Mouse (Mus musculus) cortical plate, adult 2 months (tissue): ENCODE measurements around the gene Ctsg.

Source experiments
- CTCF ChIP-seq: fragments of 200-500 bp; IDR thresholded peaks from 2 replicates; pipeline ENCODE4 v1.5.1; 2011; ENCODE audit warnings: mild to moderate bottlenecking, control low read depth, low read length; ENCODE audit not compliant: insufficient read depth; ENCODE audit errors: extremely low read depth
- POLR2A ChIP-seq: fragments of 200-500 bp; IDR thresholded peaks from 2 replicates; pipeline ENCODE4 v1.6.1; 2011; ENCODE audit warnings: mild to moderate bottlenecking, low read length, control low read depth; ENCODE audit not compliant: insufficient read depth; ENCODE audit errors: extremely low read depth

- no peak for TF ChIP-seq POLR2A
- no peak for TF ChIP-seq CTCF
Measured at GRCm38 (mm10) chr14:56120525-56120924, 18.2 kb upstream of the Ctsg start, which contains the start of gene Gzme.
